Mouse (Mus musculus) megakaryocyte, embryonic 14.5 days (primary cell): Measurements from ENCODE around the gene Notch2.

Source experiments
- FLI1 ChIP-seq: IDR thresholded peaks from 2 replicates; pipeline ENCODE4 v1.6.1; 2012; ENCODE audit warnings: low read length, inconsistent platforms, mixed read lengths
- GATA1 ChIP-seq: IDR thresholded peaks from 3 replicates; pipeline ENCODE4 v1.6.1; 2012; ENCODE audit warnings: mixed read lengths, low read length, inconsistent platforms, borderline replicate concordance

GRCm38 (mm10) chr3:97993196-97993595 is 20.1 kb upstream of the Notch2 start:
- no peak for TF ChIP-seq GATA1
- TF ChIP-seq FLI1 = no peak
